Mouse (Mus musculus) testis, adult 2 months (tissue): ENCODE results near the gene Snrnp200. TPM values are rescaled to one million over a fixed set of nuclear protein-coding genes. Genes with fewer than 3 reads are reported as not detected.

Source experiments
- H3K27ac ChIP-seq: fragments of 200-500 bp; 2 replicates; pipeline ENCODE4 v1.5.1; 2012; ENCODE audit warnings: low read depth, low read length; ENCODE audit not compliant: control insufficient read depth, insufficient read depth
- H3K27me3 ChIP-seq: fragments of 200-500 bp; 2 replicates; pipeline ENCODE4 v1.6.1; 2012; ENCODE audit warnings: mild to moderate bottlenecking, low read length, moderate library complexity; ENCODE audit not compliant: control insufficient read depth, insufficient read depth
- H3K36me3 ChIP-seq: fragments of 200-500 bp; 2 replicates; pipeline ENCODE4 v1.6.1; 2012; ENCODE audit warnings: mild to moderate bottlenecking, low read length; ENCODE audit not compliant: control insufficient read depth, insufficient read depth
- H3K4me1 ChIP-seq: fragments of 200-500 bp; 2 replicates; pipeline ENCODE4 v1.6.1; 2012; ENCODE audit warnings: low read length; ENCODE audit not compliant: control insufficient read depth, insufficient read depth
- H3K4me3 ChIP-seq: fragments of 200-500 bp; 2 replicates; pipeline ENCODE4 v1.5.1; 2012; ENCODE audit warnings: low read depth, mild to moderate bottlenecking, low read length, moderate library complexity, mixed read lengths; ENCODE audit not compliant: control insufficient read depth
- CTCF ChIP-seq: fragments of 200-500 bp; IDR thresholded peaks from 2 replicates; pipeline ENCODE4 v1.5.1; 2012; ENCODE audit warnings: low read depth, mild to moderate bottlenecking, inconsistent platforms, low read length, moderate library complexity; ENCODE audit not compliant: control insufficient read depth, insufficient read depth, insufficient replicate concordance
- POLR2A ChIP-seq: fragments of 200-500 bp; IDR thresholded peaks from 2 replicates; pipeline ENCODE4 v1.6.1; 2012; ENCODE audit warnings: low read depth, mild to moderate bottlenecking, inconsistent platforms, low read length, moderate library complexity; ENCODE audit not compliant: control insufficient read depth
- polyA plus RNA-seq: library from polyadenylated mRNA; depleted of rRNA; stranded (reverse); fragments of >200 nt; gene quantifications from 2 replicates; pipeline ENCODE4 v1.2.3, GENCODE M21; 2012

Gene Snrnp200
- polyA plus RNA-seq, 1 experiment, result 45.6 TPM

GRCm38 (mm10) chr2:127247592-127248333 is 39.6 kb downstream of the Snrnp200 start, which contains the start of the genes Ciao1 and Tmem127:
Ciao1 (minus strand) TSS chr2:127247816.
Tmem127 (plus strand) TSS chr2:127247908.
- peaks cover 2% of the 10 kb centered on the region for H3K36me3 ChIP-seq

GRCm38 (mm10) chr2:127248334-127249004 is 40.3 kb downstream of the Snrnp200 start:
- TF ChIP-seq CTCF, result no peak
- TF ChIP-seq POLR2A, result no peak
- Histone ChIP-seq H3K4me3 (peak overlapping the region; percentile 100), H3K27ac (peak overlapping the region; percentile 69), H3K27me3 (no peaks in the 10 kb centered on the region), H3K4me1 (peaks cover 6% of the 10 kb centered on the region), H3K36me3 (peaks cover 2% of the 10 kb centered on the region)

More at GRCm38 (mm10) chr2:127247592-127248333, 39.6 kb downstream of the Snrnp200 start, which contains the start of the genes Ciao1 and Tmem127:
- H3K4me3 ChIP-seq, result peak within 1 kb of the TSS; percentile 100
- no peaks in the 10 kb centered on the region for H3K27me3 ChIP-seq
- TF ChIP-seq POLR2A, result peak; percentile 66
- TF ChIP-seq CTCF, result no peak
- peak within 1 kb of the TSS; percentile 96 for H3K27ac ChIP-seq
- peaks cover 6% of the 10 kb centered on the region for H3K4me1 ChIP-seq

- no peak overlapping the region for H3K4me3 ChIP-seq
- no peaks in the 10 kb centered on the region for H3K27me3 ChIP-seq
- no peaks in the 10 kb centered on the region; the same call in 1 of the 2 replicates for H3K36me3 ChIP-seq
- H3K4me1 ChIP-seq, result peaks cover 6% of the 10 kb centered on the region
- TF ChIP-seq POLR2A (no peak), CTCF (no peak)
- H3K27ac ChIP-seq, result no peak overlapping the region
Measured at GRCm38 (mm10) chr2:127250291-127251008, 42.3 kb downstream of the Snrnp200 start.

- Histone ChIP-seq H3K4me3 (no peak overlapping the region), H3K27ac (no peak overlapping the region), H3K36me3 (no peaks in the 10 kb centered on the region; the same call in 1 of the 2 replicates), H3K27me3 (no peaks in the 10 kb centered on the region), H3K4me1 (peaks cover 4% of the 10 kb centered on the region)
- no peak for TF ChIP-seq CTCF
- TF ChIP-seq POLR2A, result no peak
Measured at GRCm38 (mm10) chr2:127251457-127251856, 43.3 kb downstream of the Snrnp200 start.

GRCm38 (mm10) chr2:127251880-127252527 is 43.8 kb downstream of the Snrnp200 start:
- Histone ChIP-seq H3K4me1 (peaks cover 4% of the 10 kb centered on the region), H3K4me3 (no peak overlapping the region), H3K27ac (no peak overlapping the region), H3K27me3 (no peaks in the 10 kb centered on the region), H3K36me3 (peaks cover 2% of the 10 kb centered on the region)
- TF ChIP-seq CTCF (no peak), POLR2A (no peak)

GRCm38 (mm10) chr2:127252787-127253186 is 44.6 kb downstream of the Snrnp200 start:
- Histone ChIP-seq H3K27me3 (no peaks in the 10 kb centered on the region), H3K27ac (no peak overlapping the region), H3K4me1 (peaks cover 4% of the 10 kb centered on the region), H3K36me3 (peaks cover 3% of the 10 kb centered on the region), H3K4me3 (no peak overlapping the region)
- TF ChIP-seq POLR2A (no peak), CTCF (no peak)
